Mouse (Mus musculus): ENCODE measurements around the gene Mpped2. TPM values are rescaled to one million over a fixed set of nuclear protein-coding genes. Genes with fewer than 3 reads are reported as not detected.

The Mpped2 gene
- polyA plus RNA-seq, 1 experiment from 2014 or later: 199 TPM

GRCm38 (mm10) chr2:106893376-106893775 is 200.3 kb downstream of the Mpped2 start:
- Histone ChIP-seq H3K4me3 (replicated peaks; ENCODE audit: low read length) (no peak overlapping the region), H3K4me1 (replicated peaks; ENCODE audit: control insufficient read depth, insufficient read depth, low read length) (peaks cover 16% of the 10 kb centered on the region), H3K9me3 (ENCODE audit: control insufficient read depth, low read length) (no peaks in the 10 kb centered on the region), H3K27ac (ENCODE audit: low read length) (no peak overlapping the region), H3K9ac (replicated peaks; ENCODE audit: low read depth, low read length) (no peak overlapping the region), H3K27me3 (replicated peaks; ENCODE audit: control insufficient read depth, insufficient read depth, low read length) (no peaks in the 10 kb centered on the region), H3K4me2 (ENCODE audit: low read length) (no peak overlapping the region), H3K36me3 (ENCODE audit: control insufficient read depth, insufficient read depth) (no peaks in the 10 kb centered on the region)
- no peak for ATAC-seq
- 45% methylated on average over 3 of the region's 3 CpGs for WGBS

GRCm38 (mm10) chr2:106895326-106896023 is 202.4 kb downstream of the Mpped2 start:
- Histone ChIP-seq H3K4me1 (replicated peaks; ENCODE audit: control insufficient read depth, insufficient read depth, low read length) (peaks cover 4% of the 10 kb centered on the region; the same call in 1 of the 2 replicates), H3K36me3 (ENCODE audit: control insufficient read depth, insufficient read depth) (no peaks in the 10 kb centered on the region), H3K27me3 (replicated peaks; ENCODE audit: control insufficient read depth, insufficient read depth, low read length) (no peaks in the 10 kb centered on the region), H3K9me3 (ENCODE audit: control insufficient read depth, low read length) (no peaks in the 10 kb centered on the region), H3K4me3 (replicated peaks; ENCODE audit: low read length) (no peak overlapping the region), H3K27ac (ENCODE audit: low read length) (no peak overlapping the region), H3K9ac (replicated peaks; ENCODE audit: low read depth, low read length) (no peak overlapping the region), H3K4me2 (ENCODE audit: low read length) (no peak overlapping the region)
- ATAC-seq: peak; percentile 62; the same call in 1 of the 2 replicates
- 23% methylated on average over 11 of the region's 11 CpGs for WGBS

- Histone ChIP-seq H3K27me3 (replicated peaks; ENCODE audit: control insufficient read depth, insufficient read depth, low read length) (no peaks in the 10 kb centered on the region), H3K9me3 (ENCODE audit: control insufficient read depth, low read length) (no peaks in the 10 kb centered on the region), H3K4me1 (replicated peaks; ENCODE audit: control insufficient read depth, insufficient read depth, low read length) (peaks cover 4% of the 10 kb centered on the region; the same call in 1 of the 2 replicates), H3K27ac (ENCODE audit: low read length) (no peak overlapping the region), H3K4me2 (ENCODE audit: low read length) (no peak overlapping the region), H3K36me3 (ENCODE audit: control insufficient read depth, insufficient read depth) (no peaks in the 10 kb centered on the region), H3K9ac (replicated peaks; ENCODE audit: low read depth, low read length) (no peak overlapping the region), H3K4me3 (replicated peaks; ENCODE audit: low read length) (no peak overlapping the region)
- 43% methylated on average over 4 of the region's 4 CpGs for WGBS
- 0 out of 2 replicates have a peak, but pooled peaks have one; percentile 28 for ATAC-seq
Measured at GRCm38 (mm10) chr2:106896024-106896384, 202.9 kb downstream of the Mpped2 start.

DNA sequence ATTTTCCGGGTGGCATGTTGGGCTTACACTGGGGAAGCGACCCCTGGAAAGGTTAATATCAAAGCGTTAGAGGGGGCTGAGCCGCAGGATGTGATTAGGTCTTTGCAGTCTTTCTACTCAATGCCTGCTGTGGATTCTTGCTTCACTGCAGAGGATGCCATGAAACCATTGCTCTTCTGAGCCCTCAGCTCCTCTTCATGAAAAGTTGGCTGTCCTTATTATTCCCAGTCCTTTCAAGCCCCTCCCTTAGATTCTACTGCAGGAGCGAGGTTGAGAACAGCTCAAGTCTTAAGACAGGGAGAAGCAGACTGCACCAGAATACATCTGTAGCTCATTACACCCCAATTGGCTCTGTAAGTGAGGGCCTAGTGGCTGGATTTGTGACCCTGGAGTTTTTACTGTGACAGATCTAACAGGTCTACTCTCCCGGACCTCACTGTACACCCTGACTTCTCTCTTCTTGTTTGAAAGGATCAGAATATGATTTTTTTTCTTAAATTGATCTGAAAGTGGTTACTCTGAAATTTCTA is 218.9 kb downstream of the Mpped2 start:
- no peak overlapping the region for H3K27ac ChIP-seq (ENCODE audit: low read length)
- no peak overlapping the region for H3K4me2 ChIP-seq (ENCODE audit: low read length)
- H3K36me3 ChIP-seq (ENCODE audit: control insufficient read depth, insufficient read depth): no peaks in the 10 kb centered on the region
- H3K4me1 ChIP-seq (replicated peaks; ENCODE audit: control insufficient read depth, insufficient read depth, low read length): no peaks in the 10 kb centered on the region
- WGBS: 79% methylated on average over 6 of the region's 6 CpGs
- ATAC-seq: no peak
- H3K9me3 ChIP-seq (ENCODE audit: control insufficient read depth, low read length): no peaks in the 10 kb centered on the region
- H3K9ac ChIP-seq (replicated peaks; ENCODE audit: low read depth, low read length): no peak overlapping the region
- H3K4me3 ChIP-seq (replicated peaks; ENCODE audit: low read length): no peak overlapping the region
- H3K27me3 ChIP-seq (replicated peaks; ENCODE audit: control insufficient read depth, insufficient read depth, low read length): no peaks in the 10 kb centered on the region

All from forebrain, embryonic 16.5 days (tissue).